30 mouse cellular contexts compared by ENCODE assay signal in genomic region chr13:53979226-53979625, GRCm38 (mm10).
DNase-seq lines count a peak whose midpoint lies in the region; ATAC-seq lines count a peak whose summit lies in the region.
"Had no signal": no experiment of that assay in that cellular context is flagged by ENCODE, and none has a peak within 500 bp of the region (broad histone marks: within the 10 kb centered on the region; RNA-seq: fewer than 3 reads in every experiment).

No protein-coding gene starts in this region.

- H3K27ac ChIP-seq in forebrain, embryonic 14.5 days (ENCODE audit: low read depth, low read length), result 0 out of 2 replicates have a peak overlapping the region, but pooled peaks have one; percentile 54
- H3K27ac ChIP-seq in forebrain, embryonic 11.5 days (ENCODE audit: low read depth, low read length), result no peak overlapping the region
- H3K27ac ChIP-seq in midbrain, embryonic 16.5 days (ENCODE audit: low read length), result 0 out of 2 replicates have a peak overlapping the region, but pooled peaks have one; percentile 26
- H3K27ac ChIP-seq in midbrain, embryonic 13.5 days, result no peak overlapping the region
- H3K27ac ChIP-seq: embryonic facial prominence, embryonic 10.5 days; embryonic facial prominence, embryonic 13.5 days; heart, embryonic 15.5 days; hindbrain, embryonic 10.5 days; hindbrain, embryonic 14.5 days; hindbrain, postnatal 0 days had no signal

- WGBS in forebrain, embryonic 14.5 days, result 47% methylated on average over 2 of the region's 2 CpGs
- 75% methylated on average over 2 of the region's 2 CpGs for WGBS in forebrain, embryonic 11.5 days
- 53% methylated on average over 2 of the region's 2 CpGs for WGBS in midbrain, embryonic 16.5 days
- 72% methylated on average over 2 of the region's 2 CpGs for WGBS in midbrain, embryonic 13.5 days

- H3K4me1 ChIP-seq in forebrain, embryonic 14.5 days (ENCODE audit: control insufficient read depth, insufficient read depth, low read length), result no peaks in the 10 kb centered on the region
- H3K4me1 ChIP-seq in forebrain, embryonic 11.5 days (replicated peaks; ENCODE audit: control insufficient read depth, insufficient read depth, low read length), result no peaks in the 10 kb centered on the region
- H3K4me1 ChIP-seq in midbrain, embryonic 16.5 days (ENCODE audit: control insufficient read depth, insufficient read depth, low read length), result no peaks in the 10 kb centered on the region
- H3K4me1 ChIP-seq in midbrain, embryonic 13.5 days (replicated peaks), result no peaks in the 10 kb centered on the region
- H3K4me1 ChIP-seq: embryonic facial prominence, embryonic 10.5 days; embryonic facial prominence, embryonic 13.5 days; heart, embryonic 15.5 days; hindbrain, embryonic 10.5 days had no signal

- no peak overlapping the region for H3K9ac ChIP-seq in forebrain, embryonic 14.5 days (ENCODE audit: low read length)
- H3K9ac ChIP-seq in forebrain, embryonic 11.5 days (ENCODE audit: low read length), result no peak overlapping the region
- H3K9ac ChIP-seq in midbrain, embryonic 16.5 days (ENCODE audit: low read depth, low read length), result no peak overlapping the region
- no peak overlapping the region for H3K9ac ChIP-seq in midbrain, embryonic 13.5 days (replicated peaks)
- H3K9ac ChIP-seq: embryonic facial prominence, embryonic 13.5 days; heart, embryonic 12.5 days; heart, embryonic 15.5 days; hindbrain, embryonic 14.5 days had no signal

- no peak for ATAC-seq in forebrain, embryonic 14.5 days
- no peak for ATAC-seq in forebrain, embryonic 11.5 days (replicated peaks; ENCODE audit: low FRiP score)
- no peak for ATAC-seq in midbrain, embryonic 16.5 days
- ATAC-seq in midbrain, embryonic 13.5 days, result no peak
- ATAC-seq: hindbrain, postnatal 0 days; inflammation-experienced regulatory T-cells, adult 6 months; intestine, embryonic 16.5 days; Patski had no signal

- no peak overlapping the region for H3K4me2 ChIP-seq in forebrain, embryonic 14.5 days (ENCODE audit: low read length)
- no peak overlapping the region for H3K4me2 ChIP-seq in forebrain, embryonic 11.5 days (ENCODE audit: low read depth, low read length, severe bottlenecking)
- H3K4me2 ChIP-seq in midbrain, embryonic 16.5 days (ENCODE audit: low read length), result no peak overlapping the region
- no peak overlapping the region for H3K4me2 ChIP-seq in midbrain, embryonic 13.5 days (replicated peaks)
- H3K4me2 ChIP-seq: embryonic facial prominence, embryonic 13.5 days; heart, embryonic 12.5 days; heart, embryonic 15.5 days; hindbrain, embryonic 14.5 days had no signal

- H3K36me3 ChIP-seq in forebrain, embryonic 14.5 days (ENCODE audit: control insufficient read depth, insufficient read depth, low read length), result no peaks in the 10 kb centered on the region
- no peaks in the 10 kb centered on the region for H3K36me3 ChIP-seq in forebrain, embryonic 11.5 days (ENCODE audit: control insufficient read depth, insufficient read depth, low read length)
- no peaks in the 10 kb centered on the region for H3K36me3 ChIP-seq in midbrain, embryonic 16.5 days (ENCODE audit: control insufficient read depth, insufficient read depth, low read length)
- no peaks in the 10 kb centered on the region for H3K36me3 ChIP-seq in midbrain, embryonic 13.5 days
- H3K36me3 ChIP-seq: embryonic facial prominence, embryonic 10.5 days; embryonic facial prominence, embryonic 13.5 days; G1E; heart, embryonic 12.5 days; heart, embryonic 15.5 days; hindbrain, embryonic 10.5 days had no signal

- no peaks in the 10 kb centered on the region for H3K27me3 ChIP-seq in forebrain, embryonic 14.5 days (replicated peaks; ENCODE audit: control insufficient read depth, insufficient read depth, low read length)
- H3K27me3 ChIP-seq in forebrain, embryonic 11.5 days (ENCODE audit: control insufficient read depth, insufficient read depth, low read length), result no peaks in the 10 kb centered on the region
- H3K27me3 ChIP-seq in midbrain, embryonic 16.5 days (ENCODE audit: control insufficient read depth, insufficient read depth, low read depth, low read length), result no peaks in the 10 kb centered on the region
- no peaks in the 10 kb centered on the region for H3K27me3 ChIP-seq in midbrain, embryonic 13.5 days
- H3K27me3 ChIP-seq: embryonic facial prominence, embryonic 13.5 days; heart, embryonic 12.5 days; heart, embryonic 15.5 days had no signal

- H3K4me3 ChIP-seq in forebrain, embryonic 14.5 days (ENCODE audit: low read depth, low read length), result no peak overlapping the region
- H3K4me3 ChIP-seq in forebrain, embryonic 11.5 days (ENCODE audit: low read depth, low read length), result no peak overlapping the region
- no peak overlapping the region for H3K4me3 ChIP-seq in midbrain, embryonic 16.5 days (ENCODE audit: low read depth, low read length)
- H3K4me3 ChIP-seq in midbrain, embryonic 13.5 days (replicated peaks), result no peak overlapping the region
- H3K4me3 ChIP-seq: embryonic facial prominence, embryonic 10.5 days; embryonic facial prominence, embryonic 13.5 days; erythroblast, embryonic 14.5 days; heart, embryonic 12.5 days; heart, embryonic 15.5 days; hindbrain, embryonic 10.5 days had no signal

- DNase-seq in forebrain, embryonic 14.5 days (ENCODE audit: low spot score), result peak; percentile 46
- DNase-seq in forebrain, embryonic 11.5 days (ENCODE audit: low spot score), result no peak
- DNase-seq in layer of hippocampus, adult 11-12 months (ENCODE audit: low spot score), result peak; percentile 1
- DNase-seq in layer of hippocampus, adult 9-10 months (ENCODE audit: low spot score), result no peak
- DNase-seq: adrenal gland, postnatal 10 days; adrenal gland, postnatal 36 days; B cell, adult 2 months; cerebellum, adult 11 months; cerebellum, adult 2 months; cerebellum, adult 9-11 months; cerebellum, postnatal 25 days; embryo, embryonic 11 days; gastrocnemius, postnatal 25 days; heart, adult 18-20 months; heart, postnatal 10 days; heart, postnatal 36 days had no signal

- H3K9me3 ChIP-seq in forebrain, embryonic 14.5 days (replicated peaks; ENCODE audit: control insufficient read depth, low read length), result no peaks in the 10 kb centered on the region
- H3K9me3 ChIP-seq in forebrain, embryonic 11.5 days (ENCODE audit: control insufficient read depth, low read length), result no peaks in the 10 kb centered on the region
- H3K9me3 ChIP-seq in midbrain, embryonic 16.5 days (replicated peaks; ENCODE audit: control insufficient read depth, low read length, poor library complexity, severe bottlenecking), result no peaks in the 10 kb centered on the region
- H3K9me3 ChIP-seq in midbrain, embryonic 13.5 days, result no peaks in the 10 kb centered on the region
- H3K9me3 ChIP-seq: embryonic facial prominence, embryonic 10.5 days; embryonic facial prominence, embryonic 13.5 days; heart, embryonic 12.5 days; heart, embryonic 15.5 days; hindbrain, embryonic 10.5 days had no signal

Comparison
In these comparisons a context has a peak if more than half of its experiments do, and no peak if none do; other contexts are left out.
1. DNase-seq: peak in forebrain, embryonic 14.5 days (single experiment) and layer of hippocampus, adult 11-12 months (single experiment); none in forebrain, embryonic 11.5 days (single experiment) and layer of hippocampus, adult 9-10 months (single experiment).
2. H3K27ac ChIP-seq: peak in forebrain, embryonic 14.5 days (single experiment) and midbrain, embryonic 16.5 days (single experiment); none in forebrain, embryonic 11.5 days (single experiment) and midbrain, embryonic 13.5 days (single experiment).